Mouse (Mus musculus) heart, adult 9 months (tissue): Measurements from ENCODE around the gene Lrrc15.

Experiments
- DNase-seq, 2 experiments: peaks; one replicate each; pipeline ENCODE4 v3.0.0; 2022; ENCODE audit warnings: low spot score in 2 of 2

Gene Lrrc15

GRCm38 (mm10) chr16:30282844-30283495, at the start of gene Lrrc15:
TSS of gene Lrrc15 (minus strand) at chr16:30283256.
- no peak for DNase-seq

- DNase-seq: no peak
These were observed 31.2 kb upstream of the Lrrc15 start for GRCm38 (mm10) chr16:30314236-30314635.

GRCm38 (mm10) chr16:30310647-30311046, 27.6 kb upstream of the Lrrc15 start, which contains the start of gene Gp5:
TSS of gene Gp5 (minus strand) at chr16:30310779.
- DNase-seq: no peak

- no peak for DNase-seq
These were observed 27.1 kb upstream of the Lrrc15 start for GRCm38 (mm10) chr16:30310171-30310515.

- DNase-seq: no peak
These were observed 26.5 kb upstream of the Lrrc15 start for GRCm38 (mm10) chr16:30309395-30310170.

- no peak for DNase-seq
These were observed 25.7 kb upstream of the Lrrc15 start for GRCm38 (mm10) chr16:30308616-30309394.

- DNase-seq: no peak
These were observed 25.0 kb upstream of the Lrrc15 start for GRCm38 (mm10) chr16:30307961-30308615.

GRCm38 (mm10) chr16:30307306-30307705, 24.2 kb upstream of the Lrrc15 start:
- no peak for DNase-seq

GRCm38 (mm10) chr16:30306102-30306501, 23.0 kb upstream of the Lrrc15 start:
- no peak for DNase-seq

- DNase-seq: no peak
These were observed 21.2 kb upstream of the Lrrc15 start for GRCm38 (mm10) chr16:30304236-30304635.

GRCm38 (mm10) chr16:30303411-30303810, 20.4 kb upstream of the Lrrc15 start:
- DNase-seq: no peak

GRCm38 (mm10) chr16:30302686-30303085, 19.6 kb upstream of the Lrrc15 start:
- no peak for DNase-seq

- no peak for DNase-seq
These were observed 16.7 kb upstream of the Lrrc15 start for GRCm38 (mm10) chr16:30299711-30300277.

- no peak for DNase-seq
These were observed 14.4 kb upstream of the Lrrc15 start for GRCm38 (mm10) chr16:30297450-30297849.

- DNase-seq: no peak
These were observed 13.7 kb upstream of the Lrrc15 start for GRCm38 (mm10) chr16:30296601-30297275.

- no peak for DNase-seq
These were observed 12.1 kb upstream of the Lrrc15 start for GRCm38 (mm10) chr16:30295106-30295505.

GRCm38 (mm10) chr16:30290436-30290835, 7.4 kb upstream of the Lrrc15 start:
- DNase-seq: no peak

- no peak for DNase-seq
These were observed 2.6 kb upstream of the Lrrc15 start for GRCm38 (mm10) chr16:30285701-30286100.

GRCm38 (mm10) chr16:30283743-30284337, 784 bp upstream of the Lrrc15 start:
- DNase-seq: no peak

- DNase-seq: no peak
These were observed 2.3 kb downstream of the Lrrc15 start for GRCm38 (mm10) chr16:30280676-30281297.
